Mouse (Mus musculus) liver, embryonic 12.5 days (tissue): ENCODE measurements around the gene Eefsec. TPM values are rescaled to one million over a fixed set of nuclear protein-coding genes. Genes with fewer than 3 reads are reported as not detected.
A peak's percentile ranks its signal among the peaks of the same experiment; 100 is the strongest.

ENCODE experiments used
- ATAC-seq: fragments of 200-750 bp; cut with Nextera tagmentation; 2 replicates; pipeline ENCODE4 v1.8.0; 2017; ENCODE audit warnings: moderate number of reproducible peaks, mild to moderate bottlenecking, moderate library complexity
- H3K27ac ChIP-seq: fragments of 300-500 bp; sonication (generic); 2 replicates; pipeline ENCODE4 v1.5.1; 2016; ENCODE audit warnings: mild to moderate bottlenecking
- H3K27me3 ChIP-seq: fragments of 300-500 bp; sonication (generic); replicated peaks from 2 replicates; pipeline ENCODE4 v1.6.1; 2016; ENCODE audit warnings: mild to moderate bottlenecking, moderate library complexity
- H3K36me3 ChIP-seq: fragments of 300-500 bp; sonication (generic); 2 replicates; pipeline ENCODE4 v1.6.1; 2016; ENCODE audit warnings: mild to moderate bottlenecking, moderate library complexity
- H3K4me1 ChIP-seq: fragments of 300-500 bp; sonication (generic); 2 replicates; pipeline ENCODE4 v1.6.1; 2016
- H3K4me2 ChIP-seq: fragments of 300-500 bp; sonication (generic); 2 replicates; pipeline ENCODE4 v1.6.1; 2016; ENCODE audit warnings: mild to moderate bottlenecking, moderate library complexity
- H3K4me3 ChIP-seq: fragments of 300-500 bp; sonication (generic); 2 replicates; pipeline ENCODE4 v1.5.1; 2016; ENCODE audit warnings: mild to moderate bottlenecking, moderate library complexity
- H3K9ac ChIP-seq: fragments of 300-500 bp; sonication (generic); 2 replicates; pipeline ENCODE4 v1.6.1; 2016; ENCODE audit warnings: mild to moderate bottlenecking, moderate library complexity
- H3K9me3 ChIP-seq: fragments of 300-500 bp; sonication (generic); replicated peaks from 2 replicates; pipeline ENCODE4 v1.6.1; 2016; ENCODE audit warnings: mild to moderate bottlenecking, moderate library complexity
- WGBS: fragments of 180-500 bp; shearing (Covaris S2); methylation state at CpG from one replicate; pipeline ENCODE4 v1.1.7; 2016; ENCODE audit not compliant: insufficient replicate concordance; 5-methylcytosine and 5-hydroxymethylcytosine counted together
- polyA plus RNA-seq: library from polyadenylated mRNA; unstranded; fragments of >200 nt; fragmentation: Nextera tagmentation; extraction: Ambion mirVana; gene quantifications from 2 replicates; pipeline ENCODE4 v1.2.1, GENCODE M21; 2016

Gene Eefsec
- polyA plus RNA-seq, 1 experiment from 2014 or later = 26.1 TPM

- WGBS = 73% methylated on average over 1 of the region's 1 CpGs
- H3K9me3 ChIP-seq = 0 out of 2 replicates have a peak, but pooled peaks cover 4% of the 10 kb centered on the region
- no peaks in the 10 kb centered on the region for H3K27me3 ChIP-seq
- no peaks in the 10 kb centered on the region for H3K4me1 ChIP-seq
- ATAC-seq = no peak
- peaks cover 10% of the 10 kb centered on the region; the same call in 1 of the 2 replicates for H3K36me3 ChIP-seq
- no peak overlapping the region for H3K4me3 ChIP-seq
- no peak overlapping the region for H3K4me2 ChIP-seq
- no peak overlapping the region for H3K27ac ChIP-seq
- no peak overlapping the region for H3K9ac ChIP-seq
Measured at GRCm38 (mm10) chr6:88363475-88364012, 82.8 kb downstream of the Eefsec start.

- ATAC-seq = no peak
- H3K27ac ChIP-seq = no peak overlapping the region
- no peaks in the 10 kb centered on the region for H3K27me3 ChIP-seq
- H3K4me3 ChIP-seq = no peak overlapping the region
- H3K9me3 ChIP-seq = 0 out of 2 replicates have a peak, but pooled peaks cover 4% of the 10 kb centered on the region
- no peaks in the 10 kb centered on the region for H3K4me1 ChIP-seq
- peaks cover 15% of the 10 kb centered on the region; the same call in 1 of the 2 replicates for H3K36me3 ChIP-seq
- no peak overlapping the region for H3K4me2 ChIP-seq
- 78% methylated on average over 1 of the region's 1 CpGs for WGBS
- H3K9ac ChIP-seq = no peak overlapping the region
Measured at GRCm38 (mm10) chr6:88361096-88361495, 85.2 kb downstream of the Eefsec start.

GRCm38 (mm10) chr6:88358210-88358609 is 88.1 kb downstream of the Eefsec start:
- Histone ChIP-seq H3K27ac (no peak overlapping the region), H3K36me3 (peaks cover 35% of the 10 kb centered on the region), H3K4me1 (no peaks in the 10 kb centered on the region), H3K9me3 (0 out of 2 replicates have a peak, but pooled peaks cover 4% of the 10 kb centered on the region), H3K4me2 (no peak overlapping the region), H3K4me3 (no peak overlapping the region), H3K27me3 (no peaks in the 10 kb centered on the region), H3K9ac (no peak overlapping the region)
- ATAC-seq = no peak

GRCm38 (mm10) chr6:88355866-88356265 is 90.5 kb downstream of the Eefsec start:
- no peak overlapping the region for H3K4me2 ChIP-seq

DNA sequence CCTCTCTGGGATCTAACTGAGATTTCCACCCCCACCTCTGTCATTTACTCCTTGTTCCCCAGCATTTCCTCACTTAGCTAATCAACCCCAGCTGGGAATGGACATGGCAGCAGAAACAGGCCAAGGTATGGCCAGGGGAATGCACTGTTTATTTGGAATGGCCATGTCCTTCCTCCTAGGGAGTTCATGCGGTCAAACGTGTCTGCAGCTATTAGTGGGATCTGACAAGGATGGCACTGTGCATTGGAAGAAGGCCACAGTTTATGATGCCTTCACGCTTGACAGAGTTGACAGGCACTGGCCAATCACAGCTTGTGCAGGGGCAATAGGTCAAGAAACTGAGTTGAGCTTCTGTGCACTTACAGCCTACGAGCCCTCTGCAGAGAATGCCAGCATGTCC is 93.8 kb downstream of the Eefsec start:
- no peak overlapping the region for H3K4me2 ChIP-seq
- no peaks in the 10 kb centered on the region for H3K9me3 ChIP-seq
- H3K36me3 ChIP-seq = peaks cover 35% of the 10 kb centered on the region
- no peak overlapping the region for H3K27ac ChIP-seq
- H3K9ac ChIP-seq = no peak overlapping the region
- 71% methylated on average over 4 of the region's 4 CpGs for WGBS
- no peak for ATAC-seq
- no peak overlapping the region for H3K4me3 ChIP-seq
- no peaks in the 10 kb centered on the region for H3K27me3 ChIP-seq
- no peaks in the 10 kb centered on the region for H3K4me1 ChIP-seq

More at GRCm38 (mm10) chr6:88355866-88356265, 90.5 kb downstream of the Eefsec start:
- H3K27me3 ChIP-seq = no peaks in the 10 kb centered on the region
- H3K9me3 ChIP-seq = 0 out of 2 replicates have a peak, but pooled peaks cover 4% of the 10 kb centered on the region
- 66% methylated on average over 3 of the region's 3 CpGs for WGBS
- H3K36me3 ChIP-seq = peaks cover 39% of the 10 kb centered on the region
- no peaks in the 10 kb centered on the region for H3K4me1 ChIP-seq
- no peak overlapping the region for H3K9ac ChIP-seq
- no peak overlapping the region for H3K4me3 ChIP-seq
- no peak overlapping the region for H3K27ac ChIP-seq
- no peak for ATAC-seq

DNA sequence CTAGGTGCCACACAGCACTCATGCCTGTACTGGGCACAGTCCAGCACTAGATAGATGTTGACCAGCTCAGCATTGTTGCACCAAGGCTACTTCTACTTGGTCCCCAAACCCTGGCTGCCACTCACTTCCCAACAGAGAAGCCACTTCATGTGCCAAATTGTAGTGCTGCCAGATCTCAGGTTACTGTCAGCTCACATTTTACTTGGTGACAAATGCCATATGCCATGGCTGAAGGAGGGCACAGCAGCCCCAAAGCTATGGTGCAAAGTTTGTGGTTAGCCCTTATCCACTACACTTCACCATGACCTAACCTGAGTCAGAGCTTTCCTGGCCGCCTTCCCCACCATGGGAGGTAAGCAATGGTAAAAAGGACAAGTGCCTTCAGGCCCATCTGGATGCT is 99.6 kb downstream of the Eefsec start:
- ATAC-seq = no peak
- H3K27me3 ChIP-seq = no peaks in the 10 kb centered on the region
- no peak overlapping the region for H3K4me3 ChIP-seq
- 0 out of 2 replicates have a peak, but pooled peaks cover 11% of the 10 kb centered on the region for H3K36me3 ChIP-seq
- no peak overlapping the region for H3K9ac ChIP-seq
- H3K27ac ChIP-seq = no peak overlapping the region
- 79% methylated on average over 1 of the region's 1 CpGs for WGBS
- H3K4me1 ChIP-seq = 0 out of 2 replicates have a peak, but pooled peaks cover 5% of the 10 kb centered on the region
- no peak overlapping the region for H3K4me2 ChIP-seq
- no peaks in the 10 kb centered on the region for H3K9me3 ChIP-seq

GRCm38 (mm10) chr6:88345311-88345710 is 101.0 kb downstream of the Eefsec start:
- Histone ChIP-seq H3K27me3 (no peaks in the 10 kb centered on the region), H3K4me2 (no peak overlapping the region), H3K9me3 (no peaks in the 10 kb centered on the region), H3K4me1 (0 out of 2 replicates have a peak, but pooled peaks cover 5% of the 10 kb centered on the region), H3K36me3 (peaks cover 21% of the 10 kb centered on the region; the same call in 1 of the 2 replicates), H3K4me3 (no peak overlapping the region), H3K27ac (no peak overlapping the region), H3K9ac (no peak overlapping the region)
- ATAC-seq = no peak
- 75% methylated on average over 2 of the region's 2 CpGs for WGBS

DNA sequence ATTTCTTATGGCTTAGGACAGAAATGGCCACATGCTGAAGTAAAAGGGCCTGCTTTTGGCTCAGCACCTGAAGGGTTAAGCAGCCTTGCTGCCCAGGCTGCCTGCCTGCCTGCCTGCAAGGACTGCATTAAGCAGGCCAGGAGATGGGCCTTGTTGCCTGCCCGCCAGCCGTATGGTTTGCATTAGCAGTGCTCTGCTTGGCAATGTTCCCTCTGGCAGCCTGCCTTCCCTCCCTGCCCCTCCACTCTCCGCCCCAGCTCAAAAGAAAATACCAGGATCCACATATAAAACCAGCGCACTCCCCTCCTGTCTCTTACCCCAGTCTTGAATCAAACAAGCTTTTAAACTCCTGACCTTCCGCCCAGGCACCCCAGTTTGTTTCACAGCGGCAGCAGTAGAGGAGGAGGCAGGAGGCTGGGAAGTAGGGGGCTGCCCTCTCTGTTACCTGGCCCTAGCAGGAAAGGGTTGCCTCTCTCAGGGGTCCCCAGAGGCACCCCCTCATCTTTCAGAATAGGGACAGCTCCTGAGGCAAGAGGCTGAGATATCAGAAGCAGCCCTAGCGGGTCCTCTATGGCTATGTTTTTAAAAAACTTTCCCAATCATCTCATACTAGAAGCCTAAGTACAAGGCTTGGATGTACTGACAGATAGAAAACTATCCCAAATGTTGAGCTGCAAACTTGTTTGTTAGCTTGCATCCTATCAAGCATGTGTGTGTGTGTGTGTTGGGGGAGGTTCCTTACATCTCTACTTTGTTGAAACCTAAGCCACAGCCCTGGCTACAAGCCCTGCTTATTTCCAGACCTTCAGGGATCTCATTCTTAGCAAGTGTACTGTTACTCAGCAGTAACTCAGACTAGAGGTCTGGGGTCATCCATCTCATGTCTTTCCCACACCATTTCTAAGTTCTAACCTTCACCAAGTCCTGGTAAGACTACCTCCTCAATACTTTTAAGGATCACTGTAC is 102.6 kb downstream of the Eefsec start:
- Histone ChIP-seq H3K36me3 (peaks cover 23% of the 10 kb centered on the region; the same call in 1 of the 2 replicates), H3K27me3 (no peaks in the 10 kb centered on the region), H3K4me2 (no peak overlapping the region), H3K9me3 (no peaks in the 10 kb centered on the region), H3K4me3 (no peak overlapping the region), H3K4me1 (0 out of 2 replicates have a peak, but pooled peaks cover 5% of the 10 kb centered on the region), H3K9ac (no peak overlapping the region), H3K27ac (peak overlapping the region; percentile 20; the same call in 1 of the 2 replicates)
- 71% methylated on average over 7 of the region's 7 CpGs for WGBS
- no peak for ATAC-seq

DNA sequence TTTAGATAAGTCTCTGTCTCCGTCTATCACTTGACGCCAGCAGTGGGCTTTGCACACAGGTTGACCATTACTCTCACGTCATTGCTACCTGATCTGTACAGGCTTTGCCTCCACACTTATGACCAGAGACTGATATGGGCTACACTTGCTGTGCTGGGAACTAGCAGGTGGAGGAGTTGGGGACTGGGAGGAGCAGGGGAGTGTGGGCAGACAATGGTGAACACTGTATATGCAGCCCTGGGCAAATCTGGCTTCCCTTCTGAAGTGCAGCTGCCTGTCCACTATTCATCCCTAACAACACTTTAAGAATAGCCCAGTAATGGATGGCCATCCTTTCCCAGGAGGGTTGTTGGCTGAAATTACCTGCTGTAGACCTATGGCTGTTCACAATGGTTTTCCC is 103.4 kb downstream of the Eefsec start:
- 0 out of 2 replicates have a peak, but pooled peaks cover 5% of the 10 kb centered on the region for H3K4me1 ChIP-seq
- no peak overlapping the region for H3K4me2 ChIP-seq
- ATAC-seq = no peak
- no peaks in the 10 kb centered on the region for H3K27me3 ChIP-seq
- peaks cover 23% of the 10 kb centered on the region; the same call in 1 of the 2 replicates for H3K36me3 ChIP-seq
- no peak overlapping the region for H3K9ac ChIP-seq
- H3K9me3 ChIP-seq = no peaks in the 10 kb centered on the region
- 74% methylated on average over 3 of the region's 3 CpGs for WGBS
- H3K27ac ChIP-seq = no peak overlapping the region
- H3K4me3 ChIP-seq = no peak overlapping the region

GRCm38 (mm10) chr6:88341182-88341581 is 105.2 kb downstream of the Eefsec start:
- ATAC-seq = no peak
- Histone ChIP-seq H3K27ac (no peak overlapping the region), H3K27me3 (no peaks in the 10 kb centered on the region), H3K4me3 (no peak overlapping the region), H3K36me3 (peaks cover 19% of the 10 kb centered on the region; the same call in 1 of the 2 replicates), H3K9me3 (no peaks in the 10 kb centered on the region), H3K9ac (no peak overlapping the region), H3K4me1 (0 out of 2 replicates have a peak, but pooled peaks cover 5% of the 10 kb centered on the region), H3K4me2 (no peak overlapping the region)
- 84% methylated on average over 3 of the region's 3 CpGs for WGBS

GRCm38 (mm10) chr6:88340761-88341160 is 105.6 kb downstream of the Eefsec start:
- H3K4me1 ChIP-seq = 0 out of 2 replicates have a peak, but pooled peaks cover 5% of the 10 kb centered on the region

DNA sequence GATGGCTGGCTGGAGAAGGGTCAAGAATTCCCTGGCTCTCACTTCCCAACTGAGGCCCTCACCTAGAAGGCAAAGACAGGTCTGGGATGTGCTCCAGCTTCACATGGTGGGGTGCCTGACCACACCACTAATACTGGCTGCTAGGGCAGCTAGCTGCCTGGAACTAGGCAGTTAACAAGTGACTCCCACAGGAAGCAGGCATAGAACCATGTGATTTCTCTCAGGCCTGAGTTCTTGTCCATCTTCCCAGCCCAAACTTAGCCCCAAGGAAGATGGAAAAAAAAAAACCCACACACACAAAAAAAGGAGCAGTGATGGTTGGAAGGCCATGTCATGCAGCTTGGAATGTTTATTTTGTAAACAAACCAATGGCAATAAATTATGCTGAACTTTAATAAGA is 117.0 kb downstream of the Eefsec start:
- H3K4me3 ChIP-seq = no peak overlapping the region
- no peaks in the 10 kb centered on the region; the same call in 1 of the 2 replicates for H3K9me3 ChIP-seq
- no peak overlapping the region for H3K9ac ChIP-seq
- H3K27ac ChIP-seq = no peak overlapping the region
- no peak for ATAC-seq
- H3K4me1 ChIP-seq = no peaks in the 10 kb centered on the region
- H3K27me3 ChIP-seq = no peaks in the 10 kb centered on the region
- H3K36me3 ChIP-seq = peaks cover 16% of the 10 kb centered on the region; the same call in 1 of the 2 replicates
- H3K4me2 ChIP-seq = no peak overlapping the region

More at GRCm38 (mm10) chr6:88340761-88341160, 105.6 kb downstream of the Eefsec start:
- Histone ChIP-seq H3K4me3 (no peak overlapping the region), H3K27me3 (no peaks in the 10 kb centered on the region), H3K36me3 (peaks cover 19% of the 10 kb centered on the region; the same call in 1 of the 2 replicates), H3K27ac (no peak overlapping the region), H3K9me3 (no peaks in the 10 kb centered on the region), H3K9ac (no peak overlapping the region), H3K4me2 (no peak overlapping the region)
- ATAC-seq = no peak
- 84% methylated on average over 7 of the region's 7 CpGs for WGBS
